Mouse (Mus musculus) megakaryocyte progenitor cell, adult 5-6 weeks (primary cell): ENCODE results near the gene Olfr523. TPM values are rescaled to one million over a fixed set of nuclear protein-coding genes. Genes with fewer than 3 reads are reported as not detected.

Source experiments
- ATAC-seq: replicated peaks from 2 replicates; pipeline ENCODE4 v1.8.0; 2016; ENCODE audit warnings: mild to moderate bottlenecking, moderate TSS enrichment, inconsistent platforms; ENCODE audit not compliant: poor library complexity
- total RNA-seq, 2 experiments: library from RNA; stranded (forward) in 1 of 2; stranded (reverse) in 1 of 2; fragments of 157-497, 149-512 nt in 1 of 2; fragments of 200-1000 nt in 1 of 2; gene quantifications; 2 replicates each; pipeline versions ENCODE4 v1.2.3 to v1.2.4; 2015 to 2017

The Olfr523 gene
- total RNA-seq, 2 experiments from 2014 or later = not detected

- ATAC-seq = no peak
These were observed 6.2 kb downstream of the Olfr523 start for GRCm38 (mm10) chr7:140179176-140179575.

GRCm38 (mm10) chr7:140180692-140181091 lies 7.7 kb downstream of the Olfr523 start:
- no peak for ATAC-seq

GRCm38 (mm10) chr7:140184206-140184605 lies 11.2 kb downstream of the Olfr523 start:
- no peak for ATAC-seq

GRCm38 (mm10) chr7:140186646-140187620 lies 13.9 kb downstream of the Olfr523 start:
- peak; percentile 80 for ATAC-seq

- no peak for ATAC-seq
These were observed 14.8 kb downstream of the Olfr523 start for GRCm38 (mm10) chr7:140187721-140188390.

GRCm38 (mm10) chr7:140188391-140189328 lies 15.6 kb downstream of the Olfr523 start:
- peak; percentile 74 for ATAC-seq

- ATAC-seq = no peak
These were observed 17.4 kb downstream of the Olfr523 start for GRCm38 (mm10) chr7:140190435-140190834.

- ATAC-seq = no peak
These were observed 19.4 kb downstream of the Olfr523 start for GRCm38 (mm10) chr7:140192445-140192844.

GRCm38 (mm10) chr7:140192851-140193250 lies 19.8 kb downstream of the Olfr523 start:
- ATAC-seq = no peak

- no peak for ATAC-seq
These were observed 21.0 kb downstream of the Olfr523 start for GRCm38 (mm10) chr7:140194031-140194430.

GRCm38 (mm10) chr7:140196002-140196401 lies 23.0 kb downstream of the Olfr523 start:
- ATAC-seq = no peak

GRCm38 (mm10) chr7:140201090-140201489 lies 28.1 kb downstream of the Olfr523 start:
- ATAC-seq = peak; percentile 42

- no peak for ATAC-seq
These were observed 32.8 kb downstream of the Olfr523 start, which contains the start of gene Olfr524 for GRCm38 (mm10) chr7:140205864-140206263. TSS of gene Olfr524 (minus strand) at chr7:140205964.

- peak; percentile 37; the same call in 1 of the 2 replicates for ATAC-seq
These were observed 33.9 kb downstream of the Olfr523 start for GRCm38 (mm10) chr7:140206904-140207303.

GRCm38 (mm10) chr7:140208153-140208552 lies 35.1 kb downstream of the Olfr523 start:
- ATAC-seq = peak; percentile 77

- ATAC-seq = peak; percentile 32; the same call in 1 of the 2 replicates
These were observed 35.7 kb downstream of the Olfr523 start for GRCm38 (mm10) chr7:140208677-140209076.

- ATAC-seq = no peak
These were observed 40.8 kb downstream of the Olfr523 start for GRCm38 (mm10) chr7:140213841-140214240.

GRCm38 (mm10) chr7:140217967-140218366 lies 45.0 kb downstream of the Olfr523 start, which contains the start of gene Cd163l1:
TSS of gene Cd163l1 (plus strand) at chr7:140218267.
- no peak for ATAC-seq

- peak; percentile 44; the same call in 1 of the 2 replicates for ATAC-seq
These were observed 46.3 kb downstream of the Olfr523 start for GRCm38 (mm10) chr7:140219268-140219667.

GRCm38 (mm10) chr7:140220375-140220774 lies 47.4 kb downstream of the Olfr523 start:
- no peak for ATAC-seq
